Mouse (Mus musculus): ENCODE data around the gene Ace.

GRCm38 (mm10) chr11:106016440-106016839 lies 48.7 kb downstream of the Ace start:
- TF ChIP-seq GATA1 (IDR thresholded peaks at IDR 0.05; ENCODE audit: low read length) (no peak), TAL1 (IDR thresholded peaks at IDR 0.05; ENCODE audit: low read length) (no peak)
